Mouse (Mus musculus) G1E (cell line): Measurements from ENCODE around the gene Anapc2. TPM values are rescaled to one million over a fixed set of nuclear protein-coding genes. Genes with fewer than 3 reads are reported as not detected.

Source experiments
- ATAC-seq: 2 replicates; pipeline ENCODE4 v1.8.0; 2016; ENCODE audit warnings: mild to moderate bottlenecking; ENCODE audit not compliant: insufficient number of reproducible peaks, poor library complexity, low FRiP score, severe bottlenecking; ENCODE audit errors: extremely low read depth
- DNase-seq: peaks from one replicate; pipeline ENCODE4 v3.0.0; 2012; ENCODE audit warnings: low spot score
- H3K27me3 ChIP-seq: 2 replicates; pipeline ENCODE4 v1.6.1; 2012; ENCODE audit warnings: mild to moderate bottlenecking, low read length, inconsistent platforms; ENCODE audit not compliant: insufficient read depth
- H3K36me3 ChIP-seq: replicated peaks from 2 replicates; pipeline ENCODE3; 2012; ENCODE audit warnings: mild to moderate bottlenecking, inconsistent platforms
- H3K4me1 ChIP-seq: 2 replicates; pipeline ENCODE4 v1.6.1; 2012; ENCODE audit warnings: low read depth, low read length, inconsistent platforms, mixed read lengths; ENCODE audit not compliant: insufficient read depth
- H3K4me3 ChIP-seq: 2 replicates; pipeline ENCODE4 v1.5.1; 2012; ENCODE audit warnings: low read depth, mild to moderate bottlenecking, inconsistent platforms, low read length, moderate library complexity, mixed read lengths
- H3K9me3 ChIP-seq: replicated peaks from 2 replicates; pipeline ENCODE4 v1.6.1; 2012; ENCODE audit warnings: inconsistent platforms
- CTCF ChIP-seq: IDR thresholded peaks from 2 replicates; pipeline ENCODE4 v1.5.1; 2012; ENCODE audit warnings: low read depth, low read length, inconsistent platforms, mixed read lengths
- GATA1 ChIP-seq: IDR thresholded peaks from 2 replicates; pipeline ENCODE4 v1.6.1; 2012; ENCODE audit warnings: borderline replicate concordance, low read length, inconsistent platforms, mixed read lengths
- GATA2 ChIP-seq: IDR thresholded peaks from 2 replicates; pipeline ENCODE4 v1.6.1; 2012; ENCODE audit warnings: low read depth, low read length, inconsistent platforms, borderline replicate concordance
- POLR2AphosphoS5 ChIP-seq: IDR thresholded peaks from 2 replicates; pipeline ENCODE4 v1.6.1; 2012; ENCODE audit warnings: low read depth, low read length, inconsistent platforms; ENCODE audit not compliant: insufficient replicate concordance
- TAL1 ChIP-seq: conservative IDR thresholded peaks from 2 replicates; pipeline ENCODE4 v1.6.1; 2012; ENCODE audit warnings: low read depth, low read length, inconsistent platforms, mixed read lengths
- polyA plus RNA-seq: library from polyadenylated mRNA; stranded (reverse); fragments of >175 nt; gene quantifications from 2 replicates; pipeline ENCODE4 v1.2.3, GENCODE M21; 2012
- total RNA-seq, 2 experiments: library from RNA; stranded (forward) in 1 of 2; stranded (reverse) in 1 of 2; fragments of 200-1000 nt in 1 of 2; fragments of >200 nt in 1 of 2; fragmentation: Nextera tagmentation in 1 of 2; gene quantifications; 2 replicates each; pipeline ENCODE4 v1.2.3; 2014 to 2017

Anapc2 gene
- total RNA-seq (2014; fragmentation: Nextera tagmentation): 39.5 and 50.3 TPM in 2 replicates
- 19.7 and 24.4 TPM in 2 replicates for total RNA-seq (2017)
- 23.0 and 25.3 TPM in 2 replicates for polyA plus RNA-seq

DNA sequence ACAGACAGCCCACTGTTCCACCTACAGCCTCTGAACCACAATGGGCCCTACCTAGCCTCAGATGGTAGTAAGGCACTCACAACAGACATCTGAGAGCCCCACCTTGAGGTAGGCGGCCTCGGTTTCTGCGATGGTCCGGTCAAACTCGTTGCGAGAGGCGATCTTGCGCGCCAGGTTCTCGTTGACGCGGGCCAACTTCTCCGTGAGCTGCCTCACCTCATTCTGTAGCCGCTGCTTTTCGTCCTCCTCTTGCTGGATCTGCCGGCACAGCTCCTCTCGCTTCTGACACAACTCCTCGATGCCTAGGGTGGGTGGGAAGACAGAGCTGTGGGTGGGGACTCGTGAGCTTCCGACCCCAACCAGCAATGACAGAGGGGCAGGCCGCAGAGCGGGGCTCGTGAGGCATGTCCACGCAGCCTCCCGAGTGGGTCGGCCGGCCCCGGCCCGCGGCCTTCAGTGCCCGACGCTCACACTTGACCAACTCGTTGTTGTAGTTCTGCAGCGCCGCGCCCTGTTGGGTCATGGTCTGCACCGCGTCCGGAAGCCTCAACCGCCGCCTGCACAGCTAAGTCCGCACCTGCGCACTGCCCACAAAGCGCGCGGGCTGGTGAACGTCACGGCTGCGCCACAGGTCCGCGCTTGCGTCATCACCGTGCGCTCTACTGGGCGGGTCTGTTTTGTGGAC is at the start of gene Anapc2, which contains the start of gene Ssna1:
Gene Anapc2, plus strand, starts transcription at position 652 of the 685 bp plus-strand sequence.
Gene Ssna1, minus strand, starts transcription at position 612 of the 685 bp plus-strand sequence.
- H3K9me3 ChIP-seq: no peaks in the 10 kb centered on the region
- peak within 1 kb of the TSS; percentile 84 for H3K4me3 ChIP-seq
- TF ChIP-seq TAL1 (no peak), GATA1 (no peak), CTCF (no peak), POLR2AphosphoS5 (no peak), GATA2 (no peak)
- ATAC-seq (peak; percentile 66), DNase-seq (peak; percentile 87)
- no peaks in the 10 kb centered on the region for H3K27me3 ChIP-seq
- H3K4me1 ChIP-seq: peaks cover 64% of the 10 kb centered on the region
- H3K36me3 ChIP-seq: peaks cover 91% of the 10 kb centered on the region

DNA sequence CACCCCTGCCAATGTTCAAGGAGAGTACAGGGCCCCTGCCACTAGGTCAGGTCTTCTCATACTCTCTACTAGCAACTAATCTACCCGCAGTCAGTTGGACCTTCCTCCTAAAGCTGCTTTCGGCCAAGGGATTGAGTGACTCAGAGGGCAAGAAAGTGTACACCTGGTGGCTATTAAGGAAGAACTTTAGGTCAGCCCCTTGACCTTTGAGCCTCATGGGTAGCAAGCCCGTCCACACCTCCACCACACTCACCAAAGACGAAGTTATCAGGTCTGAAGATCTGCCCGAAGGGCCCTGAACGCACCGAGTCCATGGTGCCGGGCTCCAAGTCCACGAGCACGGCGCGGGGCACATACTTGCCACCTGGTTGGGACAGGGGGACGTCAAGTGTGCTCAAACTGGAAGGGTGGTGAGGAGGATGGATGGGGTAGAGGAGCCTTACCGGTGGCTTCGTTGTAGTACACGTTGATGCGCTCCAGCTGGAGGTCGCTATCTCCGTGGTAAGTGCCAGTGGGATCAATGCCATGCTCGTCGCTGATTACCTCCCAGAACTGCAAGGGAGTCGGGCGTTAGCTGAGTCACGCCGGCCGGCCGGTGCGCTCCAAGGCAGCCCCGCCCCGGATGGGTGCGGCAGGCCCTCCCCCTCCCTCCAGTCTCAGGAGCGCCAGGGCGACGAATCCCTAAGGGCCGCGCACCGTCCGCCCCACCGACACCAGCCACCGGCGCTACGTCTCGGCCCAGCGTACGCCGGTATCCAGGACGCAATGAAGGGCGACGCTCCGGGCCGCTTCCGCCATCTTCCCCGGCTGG is 48.4 kb upstream of the Anapc2 start:
- ATAC-seq: no peak
- Histone ChIP-seq H3K4me1 (peaks cover 47% of the 10 kb centered on the region), H3K27me3 (no peaks in the 10 kb centered on the region), H3K9me3 (no peaks in the 10 kb centered on the region), H3K36me3 (peaks cover 34% of the 10 kb centered on the region), H3K4me3 (peak overlapping the region; percentile 93)
- TF ChIP-seq GATA1: no peak
- no peak for TF ChIP-seq GATA2
- no peak for TF ChIP-seq TAL1
- no peak for TF ChIP-seq CTCF
- TF ChIP-seq POLR2AphosphoS5: no peak
- peak; percentile 91 for DNase-seq

DNA sequence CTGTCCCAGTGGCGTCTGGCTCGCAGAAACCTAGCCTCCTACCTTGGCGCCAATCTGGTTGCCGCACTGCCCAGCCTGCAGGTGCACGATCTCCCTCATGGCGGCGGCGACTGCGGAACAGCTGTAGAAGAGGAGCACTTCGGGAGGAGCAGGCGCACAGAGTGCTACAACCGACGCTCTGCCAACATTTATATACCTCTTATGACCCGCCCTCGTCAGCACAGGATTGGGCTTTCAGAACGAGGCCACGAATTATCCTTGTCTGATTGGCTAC is 47.8 kb upstream of the Anapc2 start, which contains the start of gene Tubb4b:
Gene Tubb4b, minus strand, starts transcription at position 211 of the 274 bp plus-strand sequence.
- Histone ChIP-seq H3K4me3 (peak within 1 kb of the TSS; percentile 93), H3K4me1 (peaks cover 53% of the 10 kb centered on the region), H3K27me3 (no peaks in the 10 kb centered on the region), H3K36me3 (peaks cover 34% of the 10 kb centered on the region), H3K9me3 (no peaks in the 10 kb centered on the region)
- ATAC-seq (no peak), DNase-seq (no peak)
- TF ChIP-seq TAL1 (no peak), POLR2AphosphoS5 (peak; percentile 99)

DNA sequence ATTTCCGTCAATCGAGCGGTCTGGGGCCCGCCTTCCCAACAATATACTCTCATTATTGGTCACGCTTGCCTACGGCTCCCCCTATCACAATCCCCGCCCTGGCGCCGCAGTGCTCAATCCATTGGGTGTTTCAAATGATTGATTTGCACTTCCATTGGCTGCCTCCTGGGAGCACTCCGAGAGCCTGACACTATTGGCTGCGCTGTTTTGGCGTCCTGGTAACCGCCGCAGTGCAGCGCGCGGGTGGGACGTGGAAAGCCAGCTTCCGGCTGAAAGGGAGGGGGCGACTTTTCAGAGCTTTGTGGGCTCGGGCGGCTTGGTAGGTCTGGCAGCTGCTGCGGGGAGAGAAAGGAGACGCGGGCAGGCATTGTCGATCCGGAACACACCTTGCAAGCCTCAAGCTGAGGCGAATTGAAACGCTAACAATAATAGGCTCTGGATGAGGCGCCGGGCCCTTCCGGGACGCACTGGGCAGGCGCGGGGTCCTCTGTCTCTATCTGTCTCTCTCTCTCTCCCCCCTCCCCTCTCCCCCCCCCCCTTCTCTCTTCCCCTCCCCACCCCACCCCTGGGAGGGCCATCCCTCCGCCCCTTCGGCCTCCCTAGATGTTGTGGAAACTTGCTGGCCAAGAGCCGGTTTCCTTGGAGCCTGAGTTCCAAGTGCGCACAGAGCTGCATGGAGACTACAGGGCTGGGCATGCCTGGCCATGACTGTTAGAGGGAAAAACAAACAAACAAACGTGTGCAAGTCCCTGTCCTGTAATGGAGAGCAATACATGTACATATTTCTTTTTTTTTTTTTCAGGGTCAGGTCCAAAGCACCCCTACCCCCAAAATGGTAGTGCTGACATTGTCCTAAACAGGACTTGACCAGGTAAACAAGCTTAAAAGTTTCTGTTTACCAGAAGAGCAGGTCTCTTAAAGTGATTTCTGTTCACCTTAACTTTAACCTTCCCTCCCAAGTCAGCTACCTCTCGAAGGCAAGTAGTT is 47.2 kb upstream of the Anapc2 start:
- Histone ChIP-seq H3K36me3 (peaks cover 34% of the 10 kb centered on the region), H3K9me3 (no peaks in the 10 kb centered on the region), H3K27me3 (peaks cover 1% of the 10 kb centered on the region; the same call in 1 of the 2 replicates), H3K4me1 (peaks cover 59% of the 10 kb centered on the region), H3K4me3 (peak overlapping the region; percentile 93)
- peak; percentile 99 for DNase-seq
- TF ChIP-seq TAL1: no peak
- no peak for TF ChIP-seq GATA2
- TF ChIP-seq GATA1: no peak
- TF ChIP-seq CTCF: no peak
- TF ChIP-seq POLR2AphosphoS5: no peak
- peak; percentile 86 for ATAC-seq

DNA sequence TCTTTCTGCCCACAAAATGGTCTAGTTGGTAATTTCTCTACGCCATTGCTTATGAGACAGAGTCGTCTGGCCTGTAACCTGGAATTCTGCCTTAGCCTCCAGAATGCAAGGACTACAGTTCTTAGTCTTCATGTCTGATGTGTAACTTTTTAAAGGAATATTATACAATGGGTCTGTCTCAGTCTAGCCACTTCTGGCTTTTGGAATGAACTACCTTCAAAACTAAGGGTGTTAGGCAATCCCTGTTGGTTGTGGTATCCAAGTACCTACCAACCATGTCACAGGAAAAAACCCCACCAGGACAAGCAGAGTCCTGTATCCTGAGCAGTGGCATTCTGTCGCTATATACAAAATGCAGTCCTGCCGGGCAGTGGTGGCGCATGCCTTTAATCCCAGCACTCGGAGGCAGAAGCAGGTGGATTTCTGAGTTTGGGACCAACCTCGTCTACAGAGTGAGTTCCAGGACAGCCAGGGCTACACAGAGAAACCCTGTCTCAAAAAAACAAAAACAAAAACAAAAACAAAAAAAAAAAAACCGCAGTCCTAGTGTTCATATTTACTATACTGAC is 46.4 kb upstream of the Anapc2 start:
- no peak for TF ChIP-seq POLR2AphosphoS5
- no peak for TF ChIP-seq TAL1
- no peak for TF ChIP-seq GATA1
- no peak for TF ChIP-seq CTCF
- no peak for TF ChIP-seq GATA2
- H3K4me3 ChIP-seq: peak overlapping the region; percentile 93; the same call in 1 of the 2 replicates
- H3K27me3 ChIP-seq: peaks cover 10% of the 10 kb centered on the region
- peaks cover 67% of the 10 kb centered on the region for H3K4me1 ChIP-seq
- DNase-seq (no peak), ATAC-seq (no peak)
- no peaks in the 10 kb centered on the region for H3K9me3 ChIP-seq
- H3K36me3 ChIP-seq: peaks cover 31% of the 10 kb centered on the region
